Mouse (Mus musculus): ENCODE results near the gene Ggta1. TPM values are rescaled to one million over a fixed set of nuclear protein-coding genes. Genes with fewer than 3 reads are reported as not detected.

Gene Ggta1
- total and polyA plus RNA-seq, 2 experiments = 1.3 to 3.5 TPM

GRCm38 (mm10) chr2:35430806-35431205, 32.2 kb downstream of the Ggta1 start:
- no peaks in the 10 kb centered on the region for H3K79me2 ChIP-seq (ENCODE audit: control insufficient read depth, insufficient read depth, low read length)
- H3K27me3 ChIP-seq (ENCODE audit: control insufficient read depth, insufficient read depth, low read length) = no peaks in the 10 kb centered on the region
- no peak for TF ChIP-seq CTCF (IDR thresholded peaks at IDR 0.05; ENCODE audit: low read depth, low read length)
- no peak for TF ChIP-seq POLR2A (IDR thresholded peaks at IDR 0.05; ENCODE audit: extremely low read depth, insufficient read depth, low read length)
- WGBS = 92% methylated on average over 8 of the region's 8 CpGs
- no peak overlapping the region for H3K27ac ChIP-seq (replicated peaks; ENCODE audit: insufficient read depth, low read depth, low read length)
- no peaks in the 10 kb centered on the region for H3K36me3 ChIP-seq (ENCODE audit: control insufficient read depth, insufficient read depth, low read length)
- H3K4me1 ChIP-seq (ENCODE audit: control insufficient read depth, insufficient read depth, low read length) = 0 out of 2 replicates have a peak, but pooled peaks cover 2% of the 10 kb centered on the region
- no peak overlapping the region for H3K9ac ChIP-seq (ENCODE audit: low read depth, low read length)
- DNase-seq (ENCODE audit: extremely low read depth, low read depth, low spot score) = no peak
- no peak overlapping the region for H3K4me3 ChIP-seq (ENCODE audit: insufficient read depth, low read depth, low read length)

- H3K9ac ChIP-seq (ENCODE audit: low read depth, low read length) = no peak overlapping the region
- H3K36me3 ChIP-seq (ENCODE audit: control insufficient read depth, insufficient read depth, low read length) = no peaks in the 10 kb centered on the region
- no peak for DNase-seq (ENCODE audit: extremely low read depth, low read depth, low spot score)
- no peak overlapping the region for H3K27ac ChIP-seq (replicated peaks; ENCODE audit: insufficient read depth, low read depth, low read length)
- no peaks in the 10 kb centered on the region for H3K27me3 ChIP-seq (ENCODE audit: control insufficient read depth, insufficient read depth, low read length)
- H3K4me3 ChIP-seq (ENCODE audit: insufficient read depth, low read depth, low read length) = no peak overlapping the region
- H3K4me1 ChIP-seq (ENCODE audit: control insufficient read depth, insufficient read depth, low read length) = 0 out of 2 replicates have a peak, but pooled peaks cover 2% of the 10 kb centered on the region
- no peaks in the 10 kb centered on the region for H3K79me2 ChIP-seq (ENCODE audit: control insufficient read depth, insufficient read depth, low read length)
- TF ChIP-seq CTCF (IDR thresholded peaks at IDR 0.05; ENCODE audit: low read depth, low read length) (no peak), POLR2A (IDR thresholded peaks at IDR 0.05; ENCODE audit: extremely low read depth, insufficient read depth, low read length) (no peak)
- 89% methylated on average over 4 of the region's 4 CpGs for WGBS
Observed at GRCm38 (mm10) chr2:35428615-35429300, 34.3 kb downstream of the Ggta1 start.

GRCm38 (mm10) chr2:35427559-35427958, 35.5 kb downstream of the Ggta1 start:
- DNase-seq (ENCODE audit: extremely low read depth, low read depth, low spot score) = no peak
- H3K27me3 ChIP-seq (ENCODE audit: control insufficient read depth, insufficient read depth, low read length) = no peaks in the 10 kb centered on the region
- no peak overlapping the region for H3K9ac ChIP-seq (ENCODE audit: low read depth, low read length)
- H3K27ac ChIP-seq (replicated peaks; ENCODE audit: insufficient read depth, low read depth, low read length) = no peak overlapping the region
- H3K36me3 ChIP-seq (ENCODE audit: control insufficient read depth, insufficient read depth, low read length) = no peaks in the 10 kb centered on the region
- H3K4me1 ChIP-seq (ENCODE audit: control insufficient read depth, insufficient read depth, low read length) = no peaks in the 10 kb centered on the region
- 57% methylated on average over 2 of the region's 2 CpGs for WGBS
- no peak overlapping the region for H3K4me3 ChIP-seq (ENCODE audit: insufficient read depth, low read depth, low read length)
- no peaks in the 10 kb centered on the region for H3K79me2 ChIP-seq (ENCODE audit: control insufficient read depth, insufficient read depth, low read length)
- TF ChIP-seq POLR2A (IDR thresholded peaks at IDR 0.05; ENCODE audit: extremely low read depth, insufficient read depth, low read length) = no peak
- TF ChIP-seq CTCF (IDR thresholded peaks at IDR 0.05; ENCODE audit: low read depth, low read length) = no peak

- TF ChIP-seq POLR2A (IDR thresholded peaks at IDR 0.05; ENCODE audit: extremely low read depth, insufficient read depth, low read length) = no peak
- TF ChIP-seq CTCF (IDR thresholded peaks at IDR 0.05; ENCODE audit: low read depth, low read length) = no peak
- no peaks in the 10 kb centered on the region; the same call in 1 of the 2 replicates for H3K36me3 ChIP-seq (ENCODE audit: control insufficient read depth, insufficient read depth, low read length)
- no peak overlapping the region for H3K9ac ChIP-seq (ENCODE audit: low read depth, low read length)
- H3K27me3 ChIP-seq (ENCODE audit: control insufficient read depth, insufficient read depth, low read length) = no peaks in the 10 kb centered on the region
- WGBS = 100% methylated on average over 1 of the region's 1 CpGs
- no peaks in the 10 kb centered on the region for H3K4me1 ChIP-seq (ENCODE audit: control insufficient read depth, insufficient read depth, low read length)
- no peak overlapping the region for H3K4me3 ChIP-seq (ENCODE audit: insufficient read depth, low read depth, low read length)
- no peaks in the 10 kb centered on the region for H3K79me2 ChIP-seq (ENCODE audit: control insufficient read depth, insufficient read depth, low read length)
- DNase-seq (ENCODE audit: extremely low read depth, low read depth, low spot score) = no peak
- no peak overlapping the region for H3K27ac ChIP-seq (replicated peaks; ENCODE audit: insufficient read depth, low read depth, low read length)
Observed at GRCm38 (mm10) chr2:35423711-35424339, 39.2 kb downstream of the Ggta1 start.

- Histone ChIP-seq H3K4me1 (ENCODE audit: control insufficient read depth, insufficient read depth, low read length) (no peaks in the 10 kb centered on the region), H3K27me3 (ENCODE audit: control insufficient read depth, insufficient read depth, low read length) (no peaks in the 10 kb centered on the region), H3K36me3 (ENCODE audit: control insufficient read depth, insufficient read depth, low read length) (no peaks in the 10 kb centered on the region; the same call in 1 of the 2 replicates), H3K4me3 (ENCODE audit: insufficient read depth, low read depth, low read length) (no peak overlapping the region), H3K79me2 (ENCODE audit: control insufficient read depth, insufficient read depth, low read length) (no peaks in the 10 kb centered on the region), H3K9ac (ENCODE audit: low read depth, low read length) (no peak overlapping the region), H3K27ac (replicated peaks; ENCODE audit: insufficient read depth, low read depth, low read length) (no peak overlapping the region)
- no peak for DNase-seq (ENCODE audit: extremely low read depth, low read depth, low spot score)
- WGBS = 92% methylated on average over 3 of the region's 3 CpGs
- TF ChIP-seq CTCF (IDR thresholded peaks at IDR 0.05; ENCODE audit: low read depth, low read length) (no peak), POLR2A (IDR thresholded peaks at IDR 0.05; ENCODE audit: extremely low read depth, insufficient read depth, low read length) (no peak)
Observed at GRCm38 (mm10) chr2:35422384-35422783, 40.6 kb downstream of the Ggta1 start.

- Histone ChIP-seq H3K4me1 (ENCODE audit: control insufficient read depth, insufficient read depth, low read length) (no peaks in the 10 kb centered on the region), H3K9ac (ENCODE audit: low read depth, low read length) (no peak overlapping the region), H3K27ac (replicated peaks; ENCODE audit: insufficient read depth, low read depth, low read length) (no peak overlapping the region), H3K79me2 (ENCODE audit: control insufficient read depth, insufficient read depth, low read length) (no peaks in the 10 kb centered on the region), H3K36me3 (ENCODE audit: control insufficient read depth, insufficient read depth, low read length) (no peaks in the 10 kb centered on the region; the same call in 1 of the 2 replicates), H3K27me3 (ENCODE audit: control insufficient read depth, insufficient read depth, low read length) (no peaks in the 10 kb centered on the region), H3K4me3 (ENCODE audit: insufficient read depth, low read depth, low read length) (no peak overlapping the region)
- DNase-seq (ENCODE audit: extremely low read depth, low read depth, low spot score) = no peak
- 76% methylated on average over 1 of the region's 1 CpGs for WGBS
- TF ChIP-seq CTCF (IDR thresholded peaks at IDR 0.05; ENCODE audit: low read depth, low read length) (no peak), POLR2A (IDR thresholded peaks at IDR 0.05; ENCODE audit: extremely low read depth, insufficient read depth, low read length) (no peak)
Observed at GRCm38 (mm10) chr2:35420681-35421080, 42.4 kb downstream of the Ggta1 start.
